Mouse (Mus musculus): ENCODE measurements around the gene Rbm8a2.

- TF ChIP-seq ZC3H11A (IDR thresholded peaks at IDR 0.05; ENCODE audit: borderline replicate concordance, low read depth, low read length) (no peak), ZNF384 (IDR thresholded peaks at IDR 0.05; ENCODE audit: low read depth, low read length) (no peak), HCFC1 (IDR thresholded peaks at IDR 0.05; ENCODE audit: borderline replicate concordance, insufficient read depth, low read length) (no peak), CHD2 (IDR thresholded peaks at IDR 0.05; ENCODE audit: low read depth, low read length) (no peak)
Observed at GRCm38 (mm10) chr1:176018523-176018922, 39.6 kb upstream of the Rbm8a2 start.

All from ES-E14 (cell line).